Mouse (Mus musculus) right cerebral cortex, postnatal 36 days (tissue): ENCODE results near the gene Mzt1.

ENCODE experiments used
- DNase-seq, 2 experiments: peaks; one replicate each; pipeline ENCODE4 v3.0.0; 2022; ENCODE audit warnings: low spot score in 2 of 2, mixed read lengths in 1 of 2

Mzt1 gene

DNA sequence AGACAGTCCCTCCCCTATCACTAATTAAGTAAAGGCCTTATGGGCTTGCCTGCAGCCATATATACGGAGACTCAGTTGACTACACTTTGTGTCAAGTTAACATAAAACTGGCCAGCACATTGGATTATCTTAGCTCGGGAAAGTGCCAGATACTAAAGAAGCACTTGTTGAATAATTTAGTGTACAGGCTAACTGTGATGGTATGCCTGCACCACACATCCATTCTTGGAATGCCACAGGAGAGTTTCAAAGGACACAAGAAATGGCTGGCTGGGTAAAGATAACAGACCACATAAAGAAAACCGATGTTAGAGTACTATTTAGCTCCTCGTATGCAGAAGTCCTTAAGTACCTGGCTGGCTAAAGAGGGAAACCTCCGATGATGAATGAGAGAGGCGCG lies 27.2 kb downstream of the Mzt1 start:
- no peak for DNase-seq

GRCm38 (mm10) chr14:99010920-99011313 lies 35.0 kb downstream of the Mzt1 start:
- no peak for DNase-seq

GRCm38 (mm10) chr14:99010224-99010919 lies 35.6 kb downstream of the Mzt1 start:
- no peak for DNase-seq

DNA sequence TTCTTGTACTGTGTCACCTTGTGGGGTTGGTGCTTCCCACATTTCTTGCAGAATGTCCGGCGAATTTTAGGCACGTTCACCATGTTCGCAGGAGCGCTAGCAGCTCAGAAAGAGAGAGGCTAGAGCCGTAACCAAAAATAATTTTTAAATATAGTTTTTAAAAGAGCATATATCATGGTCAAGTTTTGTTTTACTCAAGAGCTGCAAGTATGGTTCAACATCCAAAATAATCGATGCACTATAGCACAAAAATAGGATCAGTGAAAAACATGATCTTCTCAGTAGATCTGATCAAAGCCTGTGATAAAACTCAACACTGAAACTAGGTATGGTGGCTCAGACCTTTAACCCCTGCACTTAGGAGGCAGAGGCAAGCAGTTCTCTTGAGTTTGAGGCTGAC lies 51.7 kb downstream of the Mzt1 start, which contains the start of gene Rpl36a-ps1:
Gene Rpl36a-ps1, minus strand, starts transcription at position 101 of the 400 bp plus-strand sequence.
- no peak for DNase-seq

- no peak for DNase-seq
Observed at GRCm38 (mm10) chr14:98992482-98992881, 53.5 kb downstream of the Mzt1 start.

DNA sequence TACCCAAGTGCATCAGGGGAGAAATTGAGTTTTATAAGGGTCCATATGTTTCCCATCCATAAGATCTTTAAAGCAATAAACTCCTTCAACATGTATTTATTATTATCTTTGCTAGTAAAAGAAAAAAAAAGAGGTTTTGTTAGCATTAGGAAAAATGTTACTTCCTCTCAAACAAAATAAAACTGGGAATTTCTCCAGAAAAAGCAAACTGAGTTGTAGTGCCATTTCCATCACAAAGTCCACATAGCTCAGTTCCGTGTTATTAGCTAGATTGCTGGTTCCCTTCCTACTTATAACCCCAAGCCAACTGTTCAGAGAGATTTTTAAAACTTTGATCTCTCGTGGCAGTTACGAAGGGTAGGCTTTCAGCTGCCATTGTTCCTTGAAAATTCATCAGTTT lies 55.3 kb downstream of the Mzt1 start:
- DNase-seq: no peak

- no peak for DNase-seq
Observed at GRCm38 (mm10) chr14:98989818-98990217, 56.1 kb downstream of the Mzt1 start.
